Mouse (Mus musculus) right cerebral cortex, adult 2 months (tissue): ENCODE results near the gene Slc16a2.

Source experiments
- DNase-seq, 2 experiments: peaks; one replicate each; pipeline ENCODE4 v3.0.0; 2021 to 2022; ENCODE audit warnings: low spot score in 2 of 2

Slc16a2 gene

DNA sequence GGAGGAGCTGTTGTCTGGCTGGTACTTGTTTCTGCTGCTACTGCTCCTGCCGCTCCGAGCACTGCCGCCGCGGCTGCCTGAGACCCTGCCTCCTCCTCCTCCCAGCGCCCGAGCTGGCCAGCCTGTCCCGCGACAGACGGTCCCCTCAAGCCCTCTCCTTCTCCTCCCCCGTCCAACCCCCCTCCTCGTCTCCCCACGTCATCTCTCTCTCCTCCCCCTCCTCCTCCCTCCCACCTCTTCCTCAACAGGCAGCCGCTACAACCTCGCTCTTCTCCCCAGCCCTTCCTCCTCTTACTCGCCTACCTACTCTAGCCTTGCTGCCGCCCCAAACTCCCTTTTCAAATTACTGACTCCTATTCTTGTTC lies at the start of gene Slc16a2:
Gene Slc16a2, minus strand, starts transcription at position 152 of the 365 bp plus-strand sequence.
- peak; percentile 33 to 47 for DNase-seq

DNA sequence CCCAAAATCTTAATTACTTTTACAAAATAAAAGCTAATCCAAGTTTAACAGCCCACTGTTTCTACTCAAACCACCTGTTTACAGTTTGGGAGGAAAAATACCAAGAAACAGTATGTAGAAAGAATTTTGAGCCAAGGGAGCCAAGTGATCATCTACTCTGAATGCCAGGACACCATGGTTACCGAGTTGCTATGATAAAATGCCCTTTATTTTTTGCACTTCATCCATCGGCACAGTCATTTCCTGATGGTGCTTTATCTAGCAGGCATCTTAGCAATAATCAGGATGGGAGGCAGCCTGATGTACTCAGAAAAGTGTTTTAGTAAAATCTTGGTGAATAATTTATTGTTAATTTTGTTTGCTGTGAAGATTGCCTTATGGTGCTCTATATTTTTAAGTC lies 41.7 kb upstream of the Slc16a2 start:
- no peak for DNase-seq

GRCm38 (mm10) chrX:103862877-103863276 lies 41.1 kb upstream of the Slc16a2 start:
- no peak for DNase-seq

GRCm38 (mm10) chrX:103845266-103845665 lies 23.5 kb upstream of the Slc16a2 start:
- DNase-seq, result peak; percentile 23 to 51

- no peak for DNase-seq
Measured at GRCm38 (mm10) chrX:103828836-103829235, 7.1 kb upstream of the Slc16a2 start.

GRCm38 (mm10) chrX:103822271-103822811 lies 558 bp upstream of the Slc16a2 start:
- DNase-seq, result no peak

DNA sequence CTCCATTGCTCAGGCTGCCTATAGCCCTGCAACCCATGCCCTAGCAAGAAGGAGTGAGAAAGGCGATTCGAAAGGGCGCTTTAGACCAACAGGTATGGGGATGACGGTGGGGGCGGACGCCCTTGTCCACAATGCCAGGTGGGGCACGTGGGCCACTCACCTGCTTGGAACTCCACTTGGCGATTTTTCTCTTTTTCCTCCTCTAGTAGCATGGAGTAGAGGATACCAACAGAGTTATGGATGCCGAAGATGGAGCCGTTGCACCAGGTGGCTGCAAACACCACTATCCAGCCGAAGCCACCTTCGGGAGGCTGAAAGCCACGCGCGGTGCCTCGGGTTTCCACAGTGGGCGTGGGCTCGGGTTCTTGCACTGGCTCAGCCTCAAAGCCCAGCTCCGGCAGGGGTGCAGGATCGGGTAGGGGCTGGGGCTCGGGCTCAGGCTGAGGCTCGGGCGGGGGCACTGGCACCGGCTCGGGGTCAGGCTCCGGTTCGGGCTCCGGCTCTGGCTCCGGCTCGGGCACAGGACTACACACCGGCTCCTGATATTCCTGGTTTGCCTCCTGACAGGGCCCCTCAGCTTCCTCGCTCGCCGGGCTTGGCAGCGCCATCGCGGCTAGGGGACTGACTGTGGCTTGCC lies 470 bp downstream of the Slc16a2 start:
- DNase-seq, result no peak

DNA sequence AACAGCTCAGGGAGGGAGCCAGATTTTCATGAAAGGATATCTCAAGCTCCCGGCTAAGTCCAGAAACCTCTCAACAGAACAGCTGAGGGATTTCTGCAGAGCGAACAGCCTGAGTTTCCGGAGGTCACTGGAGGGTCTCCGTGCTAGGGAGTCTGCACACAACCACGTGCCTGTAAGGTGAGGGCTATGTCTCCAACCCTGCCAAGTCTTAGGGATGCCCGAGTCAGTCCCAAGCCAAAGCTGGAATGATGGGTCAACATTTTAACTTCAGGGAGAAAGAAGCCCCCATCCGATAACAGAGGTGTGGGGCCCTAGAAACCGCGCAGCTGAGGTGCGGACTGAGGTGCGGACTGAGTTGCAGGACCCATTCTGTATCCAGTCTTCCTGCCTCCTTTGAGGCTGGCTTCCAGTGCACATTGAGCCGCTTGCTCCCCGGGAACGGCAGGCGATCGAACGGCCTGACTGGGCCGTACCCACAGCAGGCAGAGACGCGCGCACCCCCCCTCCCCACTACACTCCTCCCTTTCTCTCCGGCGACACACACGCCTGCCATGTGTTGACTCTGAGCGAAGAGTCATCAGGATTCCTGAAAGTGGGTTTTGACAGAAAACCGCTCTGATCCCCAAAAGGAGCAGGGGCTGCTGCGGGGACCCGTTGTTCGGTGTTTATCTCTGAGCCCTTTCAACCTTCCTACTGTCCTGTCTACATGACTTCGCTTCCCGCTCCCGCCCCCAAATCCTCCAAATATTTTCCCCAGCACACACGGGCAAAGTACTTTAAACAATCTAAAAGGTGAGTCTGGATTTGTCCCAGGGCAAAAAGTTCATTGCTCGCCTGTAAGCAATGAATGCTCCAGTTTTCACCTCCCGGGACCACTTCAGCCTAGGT lies 1.2 kb downstream of the Slc16a2 start:
- no peak for DNase-seq

GRCm38 (mm10) chrX:103819253-103819652 lies 2.5 kb downstream of the Slc16a2 start:
- DNase-seq, result no peak

DNA sequence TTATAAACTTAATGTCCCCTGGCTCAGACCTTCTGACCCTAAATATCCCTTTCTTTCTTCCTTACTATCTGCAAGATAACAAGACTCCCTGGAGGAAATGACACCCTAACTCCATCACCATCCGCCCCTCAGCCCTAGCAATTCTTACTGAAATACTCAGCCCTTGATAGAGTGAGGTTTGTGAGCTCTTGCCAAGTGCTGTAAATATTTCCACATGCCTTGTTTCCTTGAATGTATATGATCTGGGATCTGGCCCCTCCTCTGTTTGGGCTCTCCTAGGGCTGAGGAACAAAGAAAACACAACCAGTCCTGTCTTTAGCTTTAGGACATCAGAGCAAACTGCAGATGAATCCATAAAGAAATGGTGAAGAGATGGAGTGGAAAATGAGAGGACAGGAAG lies 9.1 kb downstream of the Slc16a2 start:
- no peak for DNase-seq

GRCm38 (mm10) chrX:103810483-103810882 lies 11.3 kb downstream of the Slc16a2 start:
- DNase-seq, result no peak

- DNase-seq, result no peak
Measured at GRCm38 (mm10) chrX:103806373-103806772, 15.4 kb downstream of the Slc16a2 start.

GRCm38 (mm10) chrX:103796961-103797360 lies 24.8 kb downstream of the Slc16a2 start:
- no peak for DNase-seq

DNA sequence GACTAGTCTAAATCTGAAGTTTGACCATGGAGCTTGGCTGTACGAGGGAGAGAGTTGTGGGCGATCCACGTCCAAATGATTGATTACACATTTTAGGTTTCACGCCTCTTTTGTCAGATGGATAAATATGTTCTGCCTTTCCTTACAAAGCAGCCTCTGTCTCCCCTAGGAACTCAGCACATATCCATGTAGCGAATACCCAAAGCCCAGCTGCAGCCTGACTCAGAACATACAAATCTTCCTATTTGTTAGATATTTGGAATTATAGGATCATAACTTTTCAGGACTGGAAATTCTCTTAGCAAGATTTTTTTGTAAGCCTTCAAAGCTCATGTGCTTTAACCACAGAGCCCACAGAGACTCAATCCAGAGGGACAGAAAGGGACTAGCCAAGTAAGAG lies 26.3 kb downstream of the Slc16a2 start:
- no peak for DNase-seq

GRCm38 (mm10) chrX:103791329-103791728 lies 30.5 kb downstream of the Slc16a2 start:
- DNase-seq, result no peak

GRCm38 (mm10) chrX:103785681-103786080 lies 36.1 kb downstream of the Slc16a2 start:
- DNase-seq, result no peak

GRCm38 (mm10) chrX:103776412-103776811 lies 45.4 kb downstream of the Slc16a2 start:
- no peak for DNase-seq

- no peak for DNase-seq
Measured at GRCm38 (mm10) chrX:103746197-103746596, 75.6 kb downstream of the Slc16a2 start.

DNA sequence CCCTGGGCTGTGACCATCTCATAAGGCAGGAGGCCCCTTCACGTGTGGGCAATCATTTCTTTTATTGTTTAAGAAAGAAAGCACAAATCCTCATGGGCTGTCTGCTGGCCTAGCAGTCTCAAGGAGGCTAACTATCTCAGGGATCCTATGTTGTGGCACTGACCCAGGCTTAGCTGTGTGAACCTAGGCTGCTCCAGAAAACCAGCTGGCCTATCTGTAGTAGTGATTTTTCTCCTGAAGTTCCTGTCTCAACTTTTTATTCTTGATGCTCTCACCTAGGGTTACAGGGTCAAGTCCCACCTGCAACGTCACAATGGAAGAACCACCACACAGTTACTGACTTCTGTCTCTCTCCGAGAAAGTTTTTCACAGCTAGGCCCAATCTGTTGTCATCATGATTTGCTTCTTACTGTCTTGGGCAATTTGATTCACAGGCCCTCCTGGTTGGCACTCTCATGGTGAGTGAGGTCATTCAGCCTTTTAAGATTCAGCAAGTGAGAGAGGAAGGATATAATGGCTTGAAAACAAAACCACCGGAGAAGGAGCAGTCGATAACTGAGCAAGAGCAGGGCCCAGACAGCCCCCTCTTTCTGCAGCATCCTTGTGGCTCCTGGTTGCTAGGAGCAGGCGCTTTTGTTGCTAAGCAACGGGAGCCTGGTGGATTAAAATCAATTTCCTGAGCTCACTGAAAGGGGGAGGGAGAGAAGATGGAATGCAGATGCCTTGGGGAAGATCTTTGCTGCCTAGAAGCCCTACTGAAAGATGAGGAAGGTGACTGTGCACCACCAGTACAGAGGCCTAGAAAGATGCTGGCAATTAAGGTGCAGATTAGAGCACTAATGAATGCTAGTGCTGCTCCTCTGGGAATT lies 77.4 kb downstream of the Slc16a2 start:
- DNase-seq, result peak; percentile 46 to 72

DNA sequence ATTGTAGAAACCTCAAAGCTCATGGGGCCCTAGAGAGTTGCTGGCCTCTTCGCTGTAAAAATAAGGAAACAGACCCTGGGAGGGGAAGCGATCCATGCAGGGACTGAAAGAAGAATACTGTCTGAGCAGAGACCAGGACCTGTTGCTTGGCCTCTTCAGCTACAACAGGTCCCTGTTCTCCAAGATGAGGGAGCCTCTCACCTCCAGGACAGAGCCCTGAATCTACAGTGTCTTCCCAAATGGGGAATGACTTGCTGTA lies 79.8 kb downstream of the Slc16a2 start:
- DNase-seq, result no peak

DNA sequence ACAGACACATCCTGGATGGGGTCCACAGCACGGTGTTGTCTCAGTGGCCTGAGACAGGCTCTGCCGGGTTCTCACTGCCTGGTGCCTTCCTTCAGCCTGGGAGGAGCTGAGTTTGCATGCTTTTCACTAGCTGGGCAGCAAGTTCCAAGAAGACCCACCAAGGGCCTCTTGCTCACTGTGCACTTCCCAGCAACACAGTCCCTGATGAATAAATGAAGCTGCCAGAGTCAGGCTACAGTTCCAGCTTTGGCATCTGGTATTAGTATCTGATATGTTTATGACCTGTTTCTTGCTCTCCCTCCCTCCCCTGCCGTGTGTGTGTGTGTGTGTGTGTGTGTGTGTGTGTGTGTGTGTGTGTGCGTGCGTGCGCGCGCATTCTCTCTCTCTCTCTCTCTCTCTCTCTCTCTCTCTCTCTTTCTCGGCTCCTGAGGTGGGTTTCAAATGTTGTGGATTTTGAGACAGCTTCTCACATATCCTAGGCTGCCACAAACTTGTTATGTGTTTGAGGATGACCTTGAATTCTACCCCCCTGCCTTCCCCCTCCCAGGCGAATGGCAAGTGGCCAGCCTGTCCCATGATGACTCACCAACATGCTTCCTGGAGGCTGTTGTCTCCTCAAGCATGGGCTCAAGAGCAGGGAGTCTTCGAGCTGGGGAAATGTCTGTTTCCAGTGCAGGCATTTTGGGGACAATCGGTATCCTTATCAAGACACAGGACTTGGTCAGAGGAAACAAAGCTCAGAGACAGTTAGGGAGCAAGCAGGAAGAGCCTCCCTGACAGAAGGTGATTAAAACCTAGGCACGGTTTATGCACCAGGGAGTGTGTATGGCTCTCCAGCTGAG lies 80.3 kb downstream of the Slc16a2 start:
- peak in 1 of 2 experiments; percentile 24 for DNase-seq
